16 mouse cellular contexts compared by ENCODE assay signal in genomic region chr16:8715513-8716080, GRCm38 (mm10). TPM values are rescaled to one million over a fixed set of nuclear protein-coding genes. Genes with fewer than 3 reads are reported as not detected.
A peak's percentile ranks its signal among the peaks of the same experiment; 100 is the strongest.
DNase-seq lines count a peak whose midpoint lies in the region; ATAC-seq lines count a peak whose summit lies in the region.
"Had no signal": no experiment of that assay in that cellular context is flagged by ENCODE, and none has a peak within 500 bp of the region (broad histone marks: within the 10 kb centered on the region; RNA-seq: fewer than 3 reads in every experiment).

No protein-coding gene starts in this region.

- 54% methylated on average over 10 of the region's 10 CpGs for WGBS in kidney, embryonic 16.5 days

- H3K9me3 ChIP-seq in kidney, embryonic 16.5 days (ENCODE audit: low read length): no peaks in the 10 kb centered on the region
- H3K9me3 ChIP-seq: hindbrain, embryonic 13.5 days; limb, embryonic 15.5 days; megakaryocyte, embryonic 14.5 days had no signal

- H3K4me3 ChIP-seq in kidney, embryonic 16.5 days (ENCODE audit: low read length): no peak overlapping the region
- H3K4me3 ChIP-seq: erythroblast, embryonic 14.5 days; hindbrain, embryonic 13.5 days; limb, embryonic 15.5 days; megakaryocyte, embryonic 14.5 days had no signal

- peak; percentile 38 for DNase-seq in embryo, embryonic 11 days
- DNase-seq in embryo, embryonic 9.5 days (ENCODE audit: extremely low spot score): no peak
- DNase-seq in kidney, adult 8-10 months: no peak
- DNase-seq in 3T3-L1 (ENCODE audit: low read depth, low spot score): peak; percentile 48
- DNase-seq in forelimb bud, embryonic 11.5 days (ENCODE audit: low read depth, low spot score): peak; percentile 3
- DNase-seq in cerebellum, postnatal 4 days (ENCODE audit: low spot score in 2 of 2): no peak
- no peak for DNase-seq in frontal cortex, postnatal 25 days (ENCODE audit: low spot score in 2 of 2)
- DNase-seq: cerebellum, adult 8-10 months; gastrocnemius, postnatal 10 days; thymus, postnatal 36 days had no signal

- H3K36me3 ChIP-seq in kidney, embryonic 16.5 days (ENCODE audit: insufficient read depth, low read length): peaks cover 32% of the 10 kb centered on the region

- no peak overlapping the region for H3K4me2 ChIP-seq in kidney, embryonic 16.5 days (replicated peaks; ENCODE audit: low read depth, low read length)
- H3K4me2 ChIP-seq: hindbrain, embryonic 13.5 days; limb, embryonic 15.5 days had no signal

- ATAC-seq in kidney, embryonic 16.5 days (ENCODE audit: low FRiP score, low TSS enrichment): peak; percentile 52; the same call in 1 of the 2 replicates

- peaks cover 16% of the 10 kb centered on the region for H3K4me1 ChIP-seq in kidney, embryonic 16.5 days (ENCODE audit: insufficient read depth, low read length)

- no peaks in the 10 kb centered on the region for H3K27me3 ChIP-seq in kidney, embryonic 16.5 days (ENCODE audit: insufficient read depth, low read length)
- H3K27me3 ChIP-seq: hindbrain, embryonic 13.5 days; limb, embryonic 15.5 days; megakaryocyte, embryonic 14.5 days had no signal

- H3K27ac ChIP-seq in kidney, embryonic 16.5 days (ENCODE audit: low read length): no peak overlapping the region
- H3K27ac ChIP-seq: hindbrain, embryonic 13.5 days; limb, embryonic 15.5 days had no signal

- H3K9ac ChIP-seq in kidney, embryonic 16.5 days (replicated peaks; ENCODE audit: low read length): no peak overlapping the region
- H3K9ac ChIP-seq: hindbrain, embryonic 13.5 days; limb, embryonic 15.5 days had no signal

RNA-seq across cellular contexts. Expression of gene Gm5767, which starts 35.0 kb away (rescaled TPM):
- not detected in 2 replicates for polyA plus RNA-seq in kidney, embryonic 16.5 days (2015; fragmentation: Nextera tagmentation; extraction: Ambion mirVana)
- polyA plus RNA-seq: C2C12; erythroblast, embryonic 14.5 days; hindbrain, embryonic 13.5 days had no signal

RNA-seq across cellular contexts. Expression of gene Carhsp1, which starts 43.6 kb away (rescaled TPM):
- 86.0 and 86.9 TPM in 2 replicates for polyA plus RNA-seq in kidney, embryonic 16.5 days (2015; fragmentation: Nextera tagmentation; extraction: Ambion mirVana)

Comparison
In these comparisons a context has a peak if more than half of its experiments do, and no peak if none do; other contexts are left out.
1. DNase-seq: peak in embryo, embryonic 11 days (single experiment), 3T3-L1 (single experiment) and forelimb bud, embryonic 11.5 days (single experiment); none in embryo, embryonic 9.5 days (single experiment), kidney, adult 8-10 months (0 of 2), cerebellum, postnatal 4 days (0 of 2) and frontal cortex, postnatal 25 days (0 of 2).